Mouse (Mus musculus): ENCODE results near the gene Ap1s1.

DNA sequence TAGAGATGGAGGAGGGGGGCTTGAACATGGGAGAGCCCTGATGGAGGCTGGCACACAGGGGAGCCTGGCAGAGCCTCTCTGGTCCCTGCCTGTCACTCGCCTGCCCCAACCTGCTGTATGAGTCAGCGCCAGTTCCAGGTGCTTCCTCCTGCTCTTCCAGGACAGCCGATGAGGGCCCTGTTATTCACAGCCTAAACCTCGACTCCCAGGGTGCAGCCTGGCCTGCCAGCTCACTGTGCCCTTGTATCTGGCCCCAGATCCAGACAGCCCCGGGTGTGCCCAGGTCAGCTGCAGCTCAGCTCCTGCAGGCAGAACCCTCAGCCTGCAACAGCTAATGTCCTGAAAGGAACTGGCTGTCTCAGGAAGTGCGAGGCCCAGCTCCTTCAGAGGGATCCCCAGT is 45.6 kb upstream of the Ap1s1 start:
- TF ChIP-seq CTCF (IDR thresholded peaks at IDR 0.05; ENCODE audit: low read depth, low read length) (no peak), POLR2A (IDR thresholded peaks at IDR 0.05; ENCODE audit: insufficient read depth, low read length) (no peak)
